Mouse (Mus musculus): ENCODE results near the gene Gm8362. TPM values are rescaled to one million over a fixed set of nuclear protein-coding genes. Genes with fewer than 3 reads are reported as not detected.
"Not testable (repeated sequence)": the region's sequence is repeated elsewhere in the genome, so short reads cannot be mapped to it uniquely, and the experiment has no call there.

Gene Gm8362
- not detected in 2 replicates for polyA plus RNA-seq (2015; fragmentation: Nextera tagmentation; extraction: Ambion mirVana)

DNA sequence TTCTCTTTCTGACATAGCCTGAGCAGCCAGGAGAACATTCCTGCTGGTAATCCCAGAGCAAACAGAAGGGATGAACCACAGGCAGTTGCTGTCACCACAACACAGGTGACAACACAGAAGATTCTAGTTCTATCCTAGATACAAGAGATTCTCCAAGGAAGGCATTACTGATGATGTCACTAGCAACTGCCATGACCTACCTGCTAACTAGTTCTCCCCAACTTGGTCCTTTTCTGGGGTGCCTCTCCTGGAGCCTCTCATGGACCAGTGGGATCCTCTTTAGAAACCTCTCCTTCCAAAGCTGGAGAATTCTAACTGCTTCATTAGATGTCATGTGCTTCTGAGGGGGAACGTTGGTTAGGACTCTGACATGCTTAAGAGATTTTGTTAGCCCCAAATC, at the start of gene Gm8362:
TSS of gene Gm8362 (minus strand) at position 101 of the 400 bp plus-strand sequence.
- not testable (repeated sequence) for ATAC-seq (replicated peaks; ENCODE audit: low FRiP score, low read depth); DNase-seq (ENCODE audit: low spot score)
- 40% methylated on average over 1 of the region's 1 CpGs for WGBS

DNA sequence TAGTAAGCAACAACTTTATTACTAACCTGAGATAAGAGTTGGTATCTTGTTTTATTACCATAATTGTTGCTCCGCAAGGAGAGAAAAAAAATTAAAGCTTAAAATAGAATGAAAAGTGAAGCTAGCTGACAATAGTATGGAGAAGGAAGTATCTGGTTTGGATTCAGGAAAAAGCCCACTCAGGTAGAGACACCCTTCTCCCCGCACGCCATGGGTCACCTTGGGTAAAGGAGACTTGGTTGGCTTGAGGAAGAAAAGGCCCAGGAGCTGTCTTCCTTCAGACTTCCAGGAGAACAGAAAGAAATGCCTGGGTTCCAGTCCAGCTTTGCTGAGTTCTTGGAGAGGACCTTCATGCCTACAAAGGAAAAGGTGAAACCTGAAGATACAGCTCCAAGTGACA, 49.1 kb upstream of the Gm8362 start:
- WGBS: 86% methylated on average over 3 of the region's 3 CpGs

More for the DNA sequence above, at the start of gene Gm8362:
- H3K4me2 ChIP-seq (ENCODE audit: low read length); H3K9me3 ChIP-seq (replicated peaks; ENCODE audit: low read length); H3K27ac ChIP-seq; H3K27me3 ChIP-seq (ENCODE audit: insufficient read depth, low read length); H3K36me3 ChIP-seq (ENCODE audit: insufficient read depth, low read length); H3K4me1 ChIP-seq (replicated peaks; ENCODE audit: insufficient read depth, low read length); H3K9ac ChIP-seq (ENCODE audit: low read depth, low read length); H3K4me3 ChIP-seq (replicated peaks; ENCODE audit: low read depth, low read length): not testable (repeated sequence)

DNA sequence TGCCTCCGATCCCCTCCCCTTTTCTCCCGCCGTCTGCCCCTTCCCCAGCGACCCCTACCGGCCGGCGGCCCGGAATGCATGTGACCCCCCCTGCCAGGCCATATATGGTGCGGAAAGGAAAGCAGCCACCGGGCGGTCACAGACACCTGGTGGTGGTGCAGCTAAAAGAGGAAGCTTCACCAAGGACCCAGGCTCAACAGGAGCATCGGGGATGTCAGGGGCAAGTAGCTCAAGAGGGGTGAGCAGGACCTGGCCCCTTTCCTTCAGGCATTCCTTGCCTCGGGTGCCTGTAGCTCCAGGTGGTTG, 17.0 kb downstream of the Gm8362 start:
- H3K9ac ChIP-seq (ENCODE audit: low read depth, low read length); H3K4me1 ChIP-seq (replicated peaks; ENCODE audit: insufficient read depth, low read length); H3K27me3 ChIP-seq (ENCODE audit: insufficient read depth, low read length); H3K4me2 ChIP-seq (ENCODE audit: low read length); H3K27ac ChIP-seq; ATAC-seq (replicated peaks; ENCODE audit: low FRiP score, low read depth); H3K9me3 ChIP-seq (replicated peaks; ENCODE audit: low read length); DNase-seq (ENCODE audit: low spot score); H3K36me3 ChIP-seq (ENCODE audit: insufficient read depth, low read length): not testable (repeated sequence)
- peak; percentile 39; the same call in 1 of the 2 replicates for TF ChIP-seq CTCF (IDR thresholded peaks at IDR 0.05; ENCODE audit: low read depth)
- H3K4me3 ChIP-seq (replicated peaks; ENCODE audit: low read depth, low read length): peak overlapping the region; percentile 29; the same call in 1 of the 2 replicates
- WGBS: 2% methylated on average over 4 of the region's 13 CpGs

More for the DNA sequence above, 49.1 kb upstream of the Gm8362 start:
- H3K9me3 ChIP-seq (replicated peaks; ENCODE audit: low read length); H3K36me3 ChIP-seq (ENCODE audit: insufficient read depth, low read length); H3K4me2 ChIP-seq (ENCODE audit: low read length); H3K9ac ChIP-seq (ENCODE audit: low read depth, low read length); H3K4me1 ChIP-seq (replicated peaks; ENCODE audit: insufficient read depth, low read length); H3K4me3 ChIP-seq (replicated peaks; ENCODE audit: low read depth, low read length); H3K27ac ChIP-seq; ATAC-seq (replicated peaks; ENCODE audit: low FRiP score, low read depth); H3K27me3 ChIP-seq (ENCODE audit: insufficient read depth, low read length); DNase-seq (ENCODE audit: low spot score): not testable (repeated sequence)

DNA sequence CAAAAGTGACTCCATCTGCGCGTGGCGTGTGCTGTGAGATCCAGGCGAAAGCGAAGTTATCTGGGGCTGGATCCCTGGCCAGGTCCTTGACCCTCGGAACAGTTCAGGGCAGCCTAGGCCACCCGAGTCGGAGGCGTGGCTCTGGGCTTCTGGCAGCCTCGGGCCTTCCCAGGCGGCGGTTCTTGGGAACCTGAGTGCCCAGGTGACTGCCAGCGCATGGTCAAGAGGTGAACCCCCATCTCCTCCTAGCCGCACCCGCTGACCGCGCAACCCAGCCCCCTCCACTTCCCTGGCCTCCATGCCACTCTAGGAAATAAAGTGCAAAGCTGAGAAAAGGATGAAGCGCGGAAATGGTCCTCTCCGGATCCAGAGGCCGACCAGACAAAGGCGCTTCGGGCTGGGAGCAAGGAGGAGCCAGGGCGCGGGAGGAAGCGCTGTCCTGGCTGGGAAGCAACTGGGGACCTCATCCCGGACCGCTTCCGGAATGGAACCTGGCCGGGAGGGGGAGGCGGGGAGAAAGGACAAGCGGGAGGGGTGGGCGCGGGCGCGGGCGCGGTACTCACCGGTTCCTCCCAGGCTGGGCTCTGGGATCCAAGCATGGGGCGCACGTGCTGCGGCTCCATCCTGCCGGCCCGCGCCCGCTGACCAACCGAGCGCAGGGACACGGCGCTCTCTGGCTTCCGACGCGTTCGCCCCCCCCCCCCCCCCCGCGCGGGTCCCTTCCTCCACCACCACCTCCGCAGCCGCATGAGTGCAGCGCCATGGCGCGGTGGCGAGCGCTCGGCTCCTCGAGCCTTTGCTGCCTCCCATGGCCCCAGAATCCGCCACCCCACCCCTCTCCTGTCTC, 17.6 kb downstream of the Gm8362 start:
- H3K27ac ChIP-seq; H3K27me3 ChIP-seq (ENCODE audit: insufficient read depth, low read length); H3K4me1 ChIP-seq (replicated peaks; ENCODE audit: insufficient read depth, low read length); H3K36me3 ChIP-seq (ENCODE audit: insufficient read depth, low read length); H3K9me3 ChIP-seq (replicated peaks; ENCODE audit: low read length); ATAC-seq (replicated peaks; ENCODE audit: low FRiP score, low read depth); H3K9ac ChIP-seq (ENCODE audit: low read depth, low read length): not testable (repeated sequence)
- peak; percentile 0 for DNase-seq (ENCODE audit: low spot score)
- under 1% methylated on average over 30 of the region's 67 CpGs for WGBS
- Histone ChIP-seq H3K4me2 (ENCODE audit: low read length) (peak overlapping the region; percentile 45), H3K4me3 (replicated peaks; ENCODE audit: low read depth, low read length) (peak overlapping the region; percentile 29; the same call in 1 of the 2 replicates)

DNA sequence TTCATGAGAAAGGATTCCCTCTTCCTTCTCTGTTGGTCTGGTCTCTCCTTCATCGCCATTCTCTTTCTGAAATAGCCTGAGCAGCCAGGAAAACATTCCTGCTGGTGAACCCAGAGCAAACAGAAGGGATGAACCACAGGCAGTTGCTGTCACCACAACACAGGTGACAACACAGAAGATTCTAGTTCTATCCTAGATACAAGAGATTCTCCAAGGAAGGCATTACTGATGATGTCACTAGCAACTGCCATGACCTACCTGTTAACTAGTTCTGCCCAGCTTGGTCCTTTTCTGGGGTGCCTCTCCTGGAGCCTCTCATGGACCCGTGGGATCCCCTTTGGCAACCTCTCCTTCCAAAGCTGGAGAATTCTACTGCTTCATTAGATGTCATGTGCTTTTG, 32.0 kb downstream of the Gm8362 start, which contains the start of gene Gm3636:
TSS of gene Gm3636 (minus strand) at position 101 of the 400 bp plus-strand sequence.
- ATAC-seq (replicated peaks; ENCODE audit: low FRiP score, low read depth); H3K27me3 ChIP-seq (ENCODE audit: insufficient read depth, low read length); H3K9me3 ChIP-seq (replicated peaks; ENCODE audit: low read length); H3K4me3 ChIP-seq (replicated peaks; ENCODE audit: low read depth, low read length); DNase-seq (ENCODE audit: low spot score); H3K4me1 ChIP-seq (replicated peaks; ENCODE audit: insufficient read depth, low read length); H3K36me3 ChIP-seq (ENCODE audit: insufficient read depth, low read length); H3K27ac ChIP-seq; H3K4me2 ChIP-seq (ENCODE audit: low read length); H3K9ac ChIP-seq (ENCODE audit: low read depth, low read length): not testable (repeated sequence)
- WGBS: no CpG with 5 or more reads among the region's 2 CpGs

DNA sequence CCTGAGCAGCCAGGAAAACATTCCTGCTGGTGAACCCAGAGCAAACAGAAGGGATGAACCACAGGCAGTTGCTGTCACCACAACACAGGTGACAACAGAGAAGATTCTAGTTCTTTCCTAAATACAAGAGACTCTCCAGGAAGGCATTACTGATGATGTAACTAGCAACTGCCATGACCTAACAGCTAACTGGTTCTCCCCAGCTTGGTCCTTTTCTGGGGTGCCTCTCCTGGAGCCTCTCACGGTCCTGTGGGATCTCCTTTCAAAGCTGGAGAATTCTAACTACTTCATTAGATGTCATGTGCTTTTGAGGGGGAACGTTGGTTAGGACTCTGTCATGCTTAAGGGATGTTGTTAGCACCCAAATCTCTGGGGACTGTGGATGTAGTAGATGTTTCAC, 54.1 kb downstream of the Gm8362 start, which contains the start of gene Gm8050:
TSS of gene Gm8050 (minus strand) at position 101 of the 400 bp plus-strand sequence.
- H3K9ac ChIP-seq (ENCODE audit: low read depth, low read length); H3K4me3 ChIP-seq (replicated peaks; ENCODE audit: low read depth, low read length); H3K9me3 ChIP-seq (replicated peaks; ENCODE audit: low read length); H3K36me3 ChIP-seq (ENCODE audit: insufficient read depth, low read length); H3K27me3 ChIP-seq (ENCODE audit: insufficient read depth, low read length); H3K4me2 ChIP-seq (ENCODE audit: low read length); H3K27ac ChIP-seq; ATAC-seq (replicated peaks; ENCODE audit: low FRiP score, low read depth); H3K4me1 ChIP-seq (replicated peaks; ENCODE audit: insufficient read depth, low read length); DNase-seq (ENCODE audit: low spot score): not testable (repeated sequence)
- WGBS: no CpG with 5 or more reads among the region's 2 CpGs

Other genes starting within 250 kb of the Gm8362 start
- gene Gm8356, start 237.1 kb downstream of the Gm8362 start, polyA plus RNA-seq (2015; fragmentation: Nextera tagmentation; extraction: Ambion mirVana): not detected in 2 replicates
- 0.11 TPM in 1 of 2 replicates, not detected in the other for gene Gm3629, start 183.8 kb downstream of the Gm8362 start, polyA plus RNA-seq (2015; fragmentation: Nextera tagmentation; extraction: Ambion mirVana)
- gene Gm3460, start 152.0 kb downstream of the Gm8362 start, polyA plus RNA-seq (2015; fragmentation: Nextera tagmentation; extraction: Ambion mirVana): not detected in 2 replicates
- not detected in 2 replicates for gene Gm10251, start 90.2 kb downstream of the Gm8362 start, polyA plus RNA-seq (2015; fragmentation: Nextera tagmentation; extraction: Ambion mirVana)
- gene Gm8050, start 54.2 kb downstream of the Gm8362 start, polyA plus RNA-seq (2015; fragmentation: Nextera tagmentation; extraction: Ambion mirVana): not detected in 2 replicates
- gene Gm3636, start 32.1 kb downstream of the Gm8362 start, polyA plus RNA-seq (2015; fragmentation: Nextera tagmentation; extraction: Ambion mirVana): 1.9 and 2.6 TPM in 2 replicates
- not detected in 2 replicates for gene Gm3642, start 65.9 kb upstream of the Gm8362 start, polyA plus RNA-seq (2015; fragmentation: Nextera tagmentation; extraction: Ambion mirVana)
- 0.08 and 0.51 TPM in 2 replicates for gene Gm3667, start 115.6 kb upstream of the Gm8362 start, polyA plus RNA-seq (2015; fragmentation: Nextera tagmentation; extraction: Ambion mirVana)
- not detected in 2 replicates for gene Gm6356, start 199.4 kb upstream of the Gm8362 start, polyA plus RNA-seq (2015; fragmentation: Nextera tagmentation; extraction: Ambion mirVana)